Mouse (Mus musculus): ENCODE results near the gene Elovl5. TPM values are rescaled to one million over a fixed set of nuclear protein-coding genes. Genes with fewer than 3 reads are reported as not detected.
"Not testable (repeated sequence)": the region's sequence is repeated elsewhere in the genome, so short reads cannot be mapped to it uniquely, and the experiment has no call there.

Elovl5 gene
- polyA plus RNA-seq, 1 experiment: 74.0 TPM

DNA sequence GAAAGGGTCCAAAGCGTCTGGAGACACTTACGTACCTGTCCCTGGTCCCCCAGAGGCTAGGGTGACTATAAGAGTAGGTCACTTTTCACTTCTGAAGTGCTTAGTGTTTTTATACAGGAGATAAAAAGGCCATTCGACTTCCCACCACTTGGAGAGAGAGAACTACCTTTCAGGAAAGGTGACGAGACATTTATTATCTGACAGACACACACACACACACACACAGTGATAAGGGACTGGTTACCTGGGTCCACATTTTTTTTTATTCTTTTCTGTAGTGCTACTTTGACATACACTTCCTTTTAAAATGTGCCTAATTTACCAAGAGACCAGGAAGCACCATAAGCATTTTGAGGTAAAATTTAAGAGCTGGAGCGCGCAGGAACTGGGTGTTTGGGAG lies 66.4 kb downstream of the Elovl5 start:
- peaks cover 63% of the 10 kb centered on the region for H3K36me3 ChIP-seq (ENCODE audit: control insufficient read depth, insufficient read depth, low read length)
- H3K27me3 ChIP-seq (ENCODE audit: control insufficient read depth, insufficient read depth, low read length): no peaks in the 10 kb centered on the region
- DNase-seq: no peak
- TF ChIP-seq CTCF (IDR thresholded peaks at IDR 0.05; ENCODE audit: borderline replicate concordance, control insufficient read depth, extremely low read depth, insufficient read depth, low read length, poor library complexity) (no peak), POLR2A (IDR thresholded peaks at IDR 0.05; ENCODE audit: control insufficient read depth, extremely low read depth, insufficient read depth, low read length, poor library complexity) (no peak)
- H3K4me3 ChIP-seq (ENCODE audit: control insufficient read depth, insufficient read depth, low read length): no peak overlapping the region
- 92% methylated on average over 6 of the region's 6 CpGs for WGBS
- no peak overlapping the region for H3K27ac ChIP-seq (ENCODE audit: control insufficient read depth, insufficient read depth, low read length)
- no peaks in the 10 kb centered on the region for H3K4me1 ChIP-seq (replicated peaks; ENCODE audit: control insufficient read depth, insufficient read depth, low read length)

- no peaks in the 10 kb centered on the region for H3K27me3 ChIP-seq (ENCODE audit: control insufficient read depth, insufficient read depth, low read length)
- 92% methylated on average over 8 of the region's 8 CpGs for WGBS
- H3K4me3 ChIP-seq (ENCODE audit: control insufficient read depth, insufficient read depth, low read length): no peak overlapping the region
- no peak for TF ChIP-seq POLR2A (IDR thresholded peaks at IDR 0.05; ENCODE audit: control insufficient read depth, extremely low read depth, insufficient read depth, low read length, poor library complexity)
- TF ChIP-seq CTCF (IDR thresholded peaks at IDR 0.05; ENCODE audit: borderline replicate concordance, control insufficient read depth, extremely low read depth, insufficient read depth, low read length, poor library complexity): no peak
- H3K36me3 ChIP-seq (ENCODE audit: control insufficient read depth, insufficient read depth, low read length): peaks cover 36% of the 10 kb centered on the region
- no peaks in the 10 kb centered on the region for H3K4me1 ChIP-seq (replicated peaks; ENCODE audit: control insufficient read depth, insufficient read depth, low read length)
- no peak overlapping the region for H3K27ac ChIP-seq (ENCODE audit: control insufficient read depth, insufficient read depth, low read length)
- DNase-seq: no peak
Measured at GRCm38 (mm10) chr9:77986153-77986795, 69.1 kb downstream of the Elovl5 start.

- no peak overlapping the region for H3K27ac ChIP-seq (ENCODE audit: control insufficient read depth, insufficient read depth, low read length)
Measured at GRCm38 (mm10) chr9:77989626-77990025, 72.5 kb downstream of the Elovl5 start.

DNA sequence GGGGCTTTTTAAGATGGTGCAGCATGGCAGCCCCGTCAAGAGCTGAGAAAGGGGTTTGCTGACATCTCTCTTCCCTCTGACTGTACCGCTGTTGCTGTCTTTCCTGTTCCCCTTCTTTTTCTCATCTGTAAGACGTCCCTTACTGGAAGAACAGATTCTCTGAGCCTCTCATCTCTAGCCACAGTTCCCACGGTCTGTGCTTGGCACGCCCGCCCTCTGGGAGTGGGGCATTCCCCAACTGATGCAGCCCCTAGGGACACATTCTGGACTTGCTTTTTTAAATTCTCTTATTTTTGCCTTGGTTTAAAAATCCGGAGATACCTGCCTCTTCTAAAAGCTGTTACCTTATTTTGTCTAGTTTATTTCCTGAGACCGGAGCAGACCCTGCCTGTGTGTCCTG lies 73.1 kb downstream of the Elovl5 start:
- H3K4me3 ChIP-seq (ENCODE audit: control insufficient read depth, insufficient read depth, low read length): no peak overlapping the region
- 73% methylated on average over 8 of the region's 8 CpGs for WGBS
- H3K4me1 ChIP-seq (replicated peaks; ENCODE audit: control insufficient read depth, insufficient read depth, low read length): no peaks in the 10 kb centered on the region
- no peaks in the 10 kb centered on the region for H3K36me3 ChIP-seq (ENCODE audit: control insufficient read depth, insufficient read depth, low read length)
- no peak for TF ChIP-seq CTCF (IDR thresholded peaks at IDR 0.05; ENCODE audit: borderline replicate concordance, control insufficient read depth, extremely low read depth, insufficient read depth, low read length, poor library complexity)
- no peak for TF ChIP-seq POLR2A (IDR thresholded peaks at IDR 0.05; ENCODE audit: control insufficient read depth, extremely low read depth, insufficient read depth, low read length, poor library complexity)
- H3K27me3 ChIP-seq (ENCODE audit: control insufficient read depth, insufficient read depth, low read length): no peaks in the 10 kb centered on the region
- DNase-seq: no peak
- no peak overlapping the region for H3K27ac ChIP-seq (ENCODE audit: control insufficient read depth, insufficient read depth, low read length)

More at GRCm38 (mm10) chr9:77989626-77990025, 72.5 kb downstream of the Elovl5 start:
- no peak for DNase-seq
- no peak overlapping the region for H3K4me3 ChIP-seq (ENCODE audit: control insufficient read depth, insufficient read depth, low read length)
- no peaks in the 10 kb centered on the region for H3K4me1 ChIP-seq (replicated peaks; ENCODE audit: control insufficient read depth, insufficient read depth, low read length)
- TF ChIP-seq CTCF (IDR thresholded peaks at IDR 0.05; ENCODE audit: borderline replicate concordance, control insufficient read depth, extremely low read depth, insufficient read depth, low read length, poor library complexity): no peak
- no peak for TF ChIP-seq POLR2A (IDR thresholded peaks at IDR 0.05; ENCODE audit: control insufficient read depth, extremely low read depth, insufficient read depth, low read length, poor library complexity)
- peaks cover 3% of the 10 kb centered on the region; the same call in 1 of the 2 replicates for H3K36me3 ChIP-seq (ENCODE audit: control insufficient read depth, insufficient read depth, low read length)
- 93% methylated on average over 8 of the region's 8 CpGs for WGBS
- H3K27me3 ChIP-seq (ENCODE audit: control insufficient read depth, insufficient read depth, low read length): no peaks in the 10 kb centered on the region

- Histone ChIP-seq H3K27ac (ENCODE audit: control insufficient read depth, insufficient read depth, low read length) (no peak overlapping the region), H3K36me3 (ENCODE audit: control insufficient read depth, insufficient read depth, low read length) (no peaks in the 10 kb centered on the region), H3K27me3 (ENCODE audit: control insufficient read depth, insufficient read depth, low read length) (no peaks in the 10 kb centered on the region), H3K4me3 (ENCODE audit: control insufficient read depth, insufficient read depth, low read length) (no peak overlapping the region), H3K4me1 (replicated peaks; ENCODE audit: control insufficient read depth, insufficient read depth, low read length) (no peaks in the 10 kb centered on the region)
- 97% methylated on average over 4 of the region's 4 CpGs for WGBS
- TF ChIP-seq POLR2A (IDR thresholded peaks at IDR 0.05; ENCODE audit: control insufficient read depth, extremely low read depth, insufficient read depth, low read length, poor library complexity): no peak
- TF ChIP-seq CTCF (IDR thresholded peaks at IDR 0.05; ENCODE audit: borderline replicate concordance, control insufficient read depth, extremely low read depth, insufficient read depth, low read length, poor library complexity): no peak
- no peak for DNase-seq
Measured at GRCm38 (mm10) chr9:77991650-77992049, 74.5 kb downstream of the Elovl5 start.

DNA sequence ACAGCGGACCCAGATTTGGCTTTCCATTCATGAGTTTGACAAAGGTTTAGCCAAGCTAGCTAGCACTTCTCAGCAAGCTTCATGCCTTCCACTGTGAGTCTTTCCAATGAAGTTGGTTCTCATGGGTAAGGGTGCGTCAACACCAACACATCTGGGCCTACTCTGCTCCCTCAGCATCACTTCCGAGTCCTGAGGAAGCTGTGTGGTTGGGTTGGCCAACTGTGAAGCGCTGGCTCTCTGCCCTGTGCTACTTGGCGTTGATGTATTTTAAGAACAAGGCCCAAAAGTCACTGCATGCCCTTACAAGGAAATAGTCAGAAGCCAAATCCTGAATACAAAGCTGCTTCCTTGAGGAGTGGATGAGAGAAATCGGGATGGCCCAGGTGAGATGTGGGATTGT lies 75.1 kb downstream of the Elovl5 start:
- 49% methylated on average over 6 of the region's 6 CpGs for WGBS
- TF ChIP-seq POLR2A (IDR thresholded peaks at IDR 0.05; ENCODE audit: control insufficient read depth, extremely low read depth, insufficient read depth, low read length, poor library complexity) (no peak), CTCF (IDR thresholded peaks at IDR 0.05; ENCODE audit: borderline replicate concordance, control insufficient read depth, extremely low read depth, insufficient read depth, low read length, poor library complexity) (no peak)
- DNase-seq: no peak

DNA sequence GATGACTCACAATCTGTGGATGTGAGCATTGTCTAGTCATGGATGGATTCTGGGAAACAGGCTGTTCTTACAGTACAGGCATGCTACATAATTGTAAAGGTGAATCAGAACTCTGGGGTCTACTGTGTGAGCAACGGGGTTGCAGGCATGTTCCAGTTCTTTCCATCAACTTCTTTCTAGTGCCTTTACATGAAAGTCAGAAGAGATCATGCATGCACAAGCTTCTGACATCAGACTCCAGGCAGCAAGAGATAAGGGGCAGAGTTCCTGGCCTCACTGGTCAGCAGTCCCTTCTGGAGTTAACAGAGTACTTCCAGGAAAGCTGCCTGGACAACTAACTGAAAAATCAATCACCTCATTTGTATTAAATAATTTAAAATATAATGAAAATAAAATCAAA lies 75.9 kb downstream of the Elovl5 start:
- no peak for DNase-seq
- Histone ChIP-seq H3K36me3 (ENCODE audit: control insufficient read depth, insufficient read depth, low read length) (no peaks in the 10 kb centered on the region), H3K27ac (ENCODE audit: control insufficient read depth, insufficient read depth, low read length) (no peak overlapping the region), H3K4me1 (replicated peaks; ENCODE audit: control insufficient read depth, insufficient read depth, low read length) (no peaks in the 10 kb centered on the region), H3K27me3 (ENCODE audit: control insufficient read depth, insufficient read depth, low read length) (no peaks in the 10 kb centered on the region), H3K4me3 (ENCODE audit: control insufficient read depth, insufficient read depth, low read length) (no peak overlapping the region)
- TF ChIP-seq CTCF (IDR thresholded peaks at IDR 0.05; ENCODE audit: borderline replicate concordance, control insufficient read depth, extremely low read depth, insufficient read depth, low read length, poor library complexity): no peak
- no peak for TF ChIP-seq POLR2A (IDR thresholded peaks at IDR 0.05; ENCODE audit: control insufficient read depth, extremely low read depth, insufficient read depth, low read length, poor library complexity)
- 97% methylated on average over 1 of the region's 1 CpGs for WGBS

More for the DNA sequence above, 75.1 kb downstream of the Elovl5 start:
- Histone ChIP-seq H3K27me3 (ENCODE audit: control insufficient read depth, insufficient read depth, low read length) (no peaks in the 10 kb centered on the region), H3K4me3 (ENCODE audit: control insufficient read depth, insufficient read depth, low read length) (no peak overlapping the region), H3K36me3 (ENCODE audit: control insufficient read depth, insufficient read depth, low read length) (no peaks in the 10 kb centered on the region), H3K27ac (ENCODE audit: control insufficient read depth, insufficient read depth, low read length) (no peak overlapping the region), H3K4me1 (replicated peaks; ENCODE audit: control insufficient read depth, insufficient read depth, low read length) (no peaks in the 10 kb centered on the region)

- 99% methylated on average over 2 of the region's 2 CpGs for WGBS
- not testable (repeated sequence) for H3K27ac ChIP-seq (ENCODE audit: control insufficient read depth, insufficient read depth, low read length); H3K27me3 ChIP-seq (ENCODE audit: control insufficient read depth, insufficient read depth, low read length); H3K36me3 ChIP-seq (ENCODE audit: control insufficient read depth, insufficient read depth, low read length); DNase-seq; H3K4me1 ChIP-seq (replicated peaks; ENCODE audit: control insufficient read depth, insufficient read depth, low read length); H3K4me3 ChIP-seq (ENCODE audit: control insufficient read depth, insufficient read depth, low read length)
Measured at GRCm38 (mm10) chr9:77993538-77994255, 76.5 kb downstream of the Elovl5 start.

Measured in thymus, adult 2 months (tissue).